12 mouse cellular contexts compared by ENCODE assay signal in the genomic region with DNA sequence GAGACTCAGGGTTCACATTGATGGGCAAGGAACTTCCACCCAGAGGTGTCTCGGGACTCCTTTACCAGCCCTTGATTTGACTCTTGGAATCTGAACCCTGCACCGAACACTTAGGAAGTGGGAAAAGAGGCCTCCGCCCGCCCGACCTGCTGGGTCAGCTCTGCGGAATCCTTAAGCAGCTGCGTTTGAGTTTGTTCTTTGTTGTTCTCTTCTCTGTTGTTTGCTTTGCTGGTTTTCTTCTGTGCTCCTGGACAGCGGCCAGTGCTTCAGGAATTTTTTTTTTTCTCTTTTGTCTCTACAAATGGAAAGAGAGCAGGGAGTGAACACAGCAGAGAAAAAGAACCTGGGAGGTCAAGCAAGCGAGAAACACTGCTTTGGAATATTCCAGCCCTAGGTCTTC. TPM values are rescaled to one million over a fixed set of nuclear protein-coding genes. Genes with fewer than 3 reads are reported as not detected.
A peak's percentile ranks its signal among the peaks of the same experiment; 100 is the strongest.
DNase-seq lines count a peak whose midpoint lies in the region; ATAC-seq lines count a peak whose summit lies in the region.
"Had no signal": no experiment of that assay in that cellular context is flagged by ENCODE, and none has a peak within 500 bp of the region (broad histone marks: within the 10 kb centered on the region; RNA-seq: fewer than 3 reads in every experiment).

No protein-coding gene starts in this region.

- intact Hi-C loops in gastrocnemius, postnatal 36 days (cut with DNase I) = no loop called here

- H3K27ac ChIP-seq in neural tube, embryonic 13.5 days (replicated peaks) = 0 out of 2 replicates have a peak overlapping the region, but pooled peaks have one; percentile 18
- H3K27ac ChIP-seq in limb, embryonic 12.5 days = peak overlapping the region; percentile 71
- no peak overlapping the region for H3K27ac ChIP-seq in neural tube, embryonic 15.5 days (replicated peaks)

- peaks cover 14% of the 10 kb centered on the region for H3K4me1 ChIP-seq in neural tube, embryonic 13.5 days (replicated peaks)
- peaks cover 27% of the 10 kb centered on the region for H3K4me1 ChIP-seq in limb, embryonic 12.5 days (replicated peaks)
- H3K4me1 ChIP-seq in neural tube, embryonic 15.5 days = 0 out of 2 replicates have a peak, but pooled peaks cover 4% of the 10 kb centered on the region
- H3K4me1 ChIP-seq: megakaryocyte, embryonic 14.5 days had no signal

- ATAC-seq in neural tube, embryonic 13.5 days (ENCODE audit: low read depth) = peak; percentile 23; the same call in 1 of the 2 replicates
- ATAC-seq in limb, embryonic 12.5 days (ENCODE audit: insufficient number of reproducible peaks, insufficient read depth, low FRiP score, low TSS enrichment, low read depth) = peak; percentile 3; the same call in 1 of the 2 replicates
- no peak for ATAC-seq in neural tube, embryonic 15.5 days (ENCODE audit: low FRiP score)
- ATAC-seq in erythroblast, adult 5-6 weeks (replicated peaks; ENCODE audit: low FRiP score, poor library complexity, severe bottlenecking) = no peak

- H3K36me3 ChIP-seq in neural tube, embryonic 13.5 days = no peaks in the 10 kb centered on the region
- no peaks in the 10 kb centered on the region for H3K36me3 ChIP-seq in limb, embryonic 12.5 days
- no peaks in the 10 kb centered on the region for H3K36me3 ChIP-seq in neural tube, embryonic 15.5 days

- no peaks in the 10 kb centered on the region for H3K9me3 ChIP-seq in neural tube, embryonic 13.5 days
- peaks cover 7% of the 10 kb centered on the region; the same call in 1 of the 2 replicates for H3K9me3 ChIP-seq in limb, embryonic 12.5 days
- no peaks in the 10 kb centered on the region for H3K9me3 ChIP-seq in neural tube, embryonic 15.5 days (replicated peaks)

- no peak overlapping the region for H3K4me3 ChIP-seq in neural tube, embryonic 13.5 days
- H3K4me3 ChIP-seq in limb, embryonic 12.5 days (replicated peaks) = no peak overlapping the region
- no peak overlapping the region for H3K4me3 ChIP-seq in neural tube, embryonic 15.5 days (replicated peaks)
- H3K4me3 ChIP-seq: megakaryocyte, embryonic 14.5 days had no signal

- WGBS in neural tube, embryonic 13.5 days = 44% methylated on average over 9 of the region's 9 CpGs
- WGBS in limb, embryonic 12.5 days = 67% methylated on average over 9 of the region's 9 CpGs
- 40% methylated on average over 9 of the region's 9 CpGs for WGBS in neural tube, embryonic 15.5 days

- H3K4me2 ChIP-seq in neural tube, embryonic 13.5 days = no peak overlapping the region; the same call in 1 of the 2 replicates
- no peak overlapping the region for H3K4me2 ChIP-seq in limb, embryonic 12.5 days
- 0 out of 2 replicates have a peak overlapping the region, but pooled peaks have one; percentile 1 for H3K4me2 ChIP-seq in neural tube, embryonic 15.5 days

- DNase-seq in gastrocnemius, postnatal 10 days = peak; percentile 37
- no peak for DNase-seq in gastrocnemius, postnatal 36 days
- no peak for DNase-seq in neural tube, embryonic 10.5 days (ENCODE audit: extremely low spot score, low spot score)
- no peak for DNase-seq in B cell, adult 2 months
- DNase-seq: cerebellum, adult 11 months; layer of hippocampus, postnatal 36 days; right cerebral cortex, postnatal 4 days had no signal

- H3K27me3 ChIP-seq in neural tube, embryonic 13.5 days = no peaks in the 10 kb centered on the region
- H3K27me3 ChIP-seq in limb, embryonic 12.5 days = 0 out of 2 replicates have a peak, but pooled peaks cover 3% of the 10 kb centered on the region
- H3K27me3 ChIP-seq in neural tube, embryonic 15.5 days (replicated peaks) = no peaks in the 10 kb centered on the region
- H3K27me3 ChIP-seq: megakaryocyte, embryonic 14.5 days had no signal

- H3K9ac ChIP-seq in neural tube, embryonic 13.5 days = no peak overlapping the region
- H3K9ac ChIP-seq in limb, embryonic 12.5 days (replicated peaks) = no peak overlapping the region
- H3K9ac ChIP-seq in neural tube, embryonic 15.5 days (replicated peaks) = no peak overlapping the region

RNA-seq across cellular contexts. Expression of a gene that starts 55.1 kb away (rescaled TPM):
- under 1 TPM in 1 of 2 experiments, not detected in 1; 0.11 TPM for total RNA-seq in gastrocnemius, postnatal 10 days (2021)
- not detected for total RNA-seq in gastrocnemius, postnatal 36 days (2021)
- 0.07 TPM in 1 of 2 replicates, not detected in the other for polyA plus RNA-seq in neural tube, embryonic 13.5 days (2015; fragmentation: Nextera tagmentation; extraction: Ambion mirVana)
- polyA plus RNA-seq in limb, embryonic 12.5 days (2016; fragmentation: Nextera tagmentation; extraction: Ambion mirVana) = not detected in 2 replicates
- polyA plus RNA-seq in neural tube, embryonic 15.5 days (2015; fragmentation: Nextera tagmentation; extraction: Ambion mirVana) = 0.06 and 0.65 TPM in 2 replicates
- not detected in 2 replicates for total RNA-seq in erythroblast, adult 5-6 weeks (2015; ENCODE audit: low replicate concordance)
- not detected in 2 replicates for total RNA-seq in erythroblast, adult 5-6 weeks (2017; ENCODE audit: low replicate concordance)
- total RNA-seq: layer of hippocampus, postnatal 36 days had no signal

Comparison
In these comparisons a context has a peak if more than half of its experiments do, and no peak if none do; other contexts are left out.
1. ATAC-seq: peak in neural tube, embryonic 13.5 days (single experiment) and limb, embryonic 12.5 days (single experiment); none in neural tube, embryonic 15.5 days (single experiment) and erythroblast, adult 5-6 weeks (single experiment).